Mouse (Mus musculus) ES-E14 (cell line): ENCODE measurements around the gene Pus3. TPM values are rescaled to one million over a fixed set of nuclear protein-coding genes. Genes with fewer than 3 reads are reported as not detected.

Source experiments
- DNase-seq: peaks from one replicate; pipeline ENCODE4 v3.0.0-alpha.2; 2013; ENCODE audit warnings: low read depth, low spot score
- H3K27ac ChIP-seq: 2 replicates; pipeline ENCODE4 v1.5.1; 2012; ENCODE audit warnings: low read depth, mild to moderate bottlenecking, low read length, moderate library complexity, mixed read lengths; ENCODE audit not compliant: poor library complexity, insufficient read depth, severe bottlenecking
- H3K36me3 ChIP-seq: 2 replicates; pipeline ENCODE4 v1.6.1; 2012; ENCODE audit warnings: mild to moderate bottlenecking, low read length, moderate library complexity, mixed read lengths; ENCODE audit not compliant: control insufficient read depth, poor library complexity, insufficient read depth, severe bottlenecking
- H3K4me1 ChIP-seq, 2 experiments: fragments of 150-350 bp in 1 of 2; sonication (generic) in 1 of 2; 2 replicates each; pipeline ENCODE4 v1.6.1; 2012; ENCODE audit warnings: low read length in 2 of 2, mild to moderate bottlenecking in 1 of 2, mixed read lengths in 1 of 2; ENCODE audit not compliant: control insufficient read depth in 2 of 2, insufficient read depth in 2 of 2, poor library complexity in 1 of 2
- H3K4me3 ChIP-seq, 2 experiments: fragments of 150-350 bp in 1 of 2; sonication (generic) in 1 of 2; 2 replicates each; pipeline ENCODE4 v1.5.1; 2012; ENCODE audit warnings: low read length in 2 of 2, low read depth in 1 of 2, mild to moderate bottlenecking in 1 of 2, mixed read lengths in 1 of 2; ENCODE audit not compliant: insufficient read depth in 1 of 2, poor library complexity in 1 of 2, severe bottlenecking in 1 of 2
- H3K9ac ChIP-seq: 2 replicates; pipeline ENCODE4 v1.6.1; 2012; ENCODE audit warnings: low read depth, mild to moderate bottlenecking, low read length, mixed read lengths; ENCODE audit not compliant: poor library complexity, insufficient read depth, severe bottlenecking
- H3K9me3 ChIP-seq: fragments of 150-350 bp; sonication (generic); 2 replicates; pipeline ENCODE4 v1.6.1; 2012; ENCODE audit warnings: low read depth, mild to moderate bottlenecking, low read length; ENCODE audit not compliant: control insufficient read depth, insufficient read depth
- CHD2 ChIP-seq: IDR thresholded peaks from 2 replicates; pipeline ENCODE4 v1.6.1; 2014; ENCODE audit warnings: mild to moderate bottlenecking, low read depth, low read length, inconsistent platforms
- HCFC1 ChIP-seq: IDR thresholded peaks from 2 replicates; pipeline ENCODE4 v1.6.1; 2012; ENCODE audit warnings: low read length, inconsistent platforms, borderline replicate concordance; ENCODE audit not compliant: insufficient read depth
- MAFK ChIP-seq: IDR thresholded peaks from 2 replicates; pipeline ENCODE4 v1.6.1; 2014; ENCODE audit warnings: mild to moderate bottlenecking, low read depth, low read length, inconsistent platforms; ENCODE audit not compliant: insufficient read depth
- ZC3H11A ChIP-seq: IDR thresholded peaks from 2 replicates; pipeline ENCODE4 v1.6.1; 2012; ENCODE audit warnings: low read depth, mild to moderate bottlenecking, inconsistent platforms, low read length, borderline replicate concordance
- ZNF384 ChIP-seq: IDR thresholded peaks from 2 replicates; pipeline ENCODE4 v1.6.1; 2012; ENCODE audit warnings: low read depth, low read length, inconsistent platforms
- in situ Hi-C, 2 experiments: fragments of 600-800 bp; cut with MboI; formaldehyde crosslinking; loops; one replicate each; pipeline ENCODE4 v1.15.1; 2025; ENCODE audit warnings: low sequenced_read_pairs in 2 of 2, inconsistent platforms in 1 of 2; ENCODE audit not compliant: unreplicated experiment in 2 of 2
- total RNA-seq: library from RNA; depleted of rRNA; stranded (reverse); fragments of 300-350 nt; gene quantifications from 2 replicates; pipeline ENCODE4 v1.2.3, GENCODE M21; 2012

The Pus3 gene
- total RNA-seq, 1 experiment, result 25.6 TPM

- in situ Hi-C loops, result no loop called here
- peak overlapping the region; percentile 42; the same call in 1 of the 2 replicates for H3K9ac ChIP-seq
- H3K4me1 ChIP-seq, result peaks cover 0 to 3% of the 10 kb centered on the region in 2 experiments; a peak in 1 of 4 replicates
- no peaks in the 10 kb centered on the region for H3K36me3 ChIP-seq
- H3K9me3 ChIP-seq, result no peaks in the 10 kb centered on the region
- TF ChIP-seq ZNF384 (no peak), ZC3H11A (no peak), MAFK (no peak)
- H3K4me3 ChIP-seq, result peak overlapping the region; percentile 56 to 68; a peak in 3 of 4 replicates
- DNase-seq, result no peak
- H3K27ac ChIP-seq, result no peak overlapping the region
These were observed 16.0 kb downstream of the Pus3 start for GRCm38 (mm10) chr9:35574416-35574815.

DNA sequence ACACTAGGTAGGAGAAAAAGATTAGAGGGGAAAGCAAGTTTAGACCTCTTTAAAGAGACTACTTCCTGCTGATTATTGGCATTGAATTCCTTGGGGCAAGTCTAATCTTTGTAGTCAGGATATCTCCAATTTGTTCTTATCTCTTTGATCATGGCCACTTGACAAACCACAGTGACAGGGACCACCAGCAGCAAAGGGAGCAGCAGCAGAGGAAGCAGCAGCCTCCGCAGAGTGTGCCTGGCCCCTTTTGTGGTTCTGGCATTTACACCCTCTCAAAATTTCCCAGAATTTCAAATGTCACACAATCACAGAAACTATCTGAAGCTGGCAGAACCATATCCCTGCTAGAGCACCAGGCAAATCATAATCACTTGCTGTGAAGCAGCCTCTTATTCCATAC lies 29.3 kb downstream of the Pus3 start:
- Histone ChIP-seq H3K27ac (no peak overlapping the region), H3K36me3 (no peaks in the 10 kb centered on the region), H3K9me3 (no peaks in the 10 kb centered on the region), H3K4me3 (no peak overlapping the region), H3K9ac (no peak overlapping the region), H3K4me1 (no peaks in the 10 kb centered on the region)
- in situ Hi-C loops, result no loop called here
- TF ChIP-seq ZNF384 (no peak), MAFK (no peak), ZC3H11A (no peak), HCFC1 (no peak), CHD2 (no peak)
- DNase-seq, result no peak

DNA sequence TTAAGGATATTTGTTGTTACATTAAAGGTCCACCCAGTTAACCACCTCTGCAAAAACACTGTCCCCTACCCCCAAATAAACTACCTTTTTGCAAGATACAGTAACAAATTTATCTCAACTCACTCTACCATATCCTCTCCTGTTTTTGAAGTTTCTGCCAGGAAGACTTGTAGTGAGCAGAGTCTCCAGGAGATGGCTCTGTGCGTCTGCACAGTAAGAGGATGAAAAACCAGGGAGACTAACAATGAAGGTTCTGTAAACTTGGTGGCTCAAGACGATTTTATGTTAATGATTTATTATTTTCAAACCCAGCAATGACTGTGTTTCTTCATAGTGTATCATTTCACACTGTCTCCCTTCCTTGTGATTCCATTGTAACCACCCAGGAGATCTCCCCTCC lies 34.5 kb downstream of the Pus3 start:
- H3K4me1 ChIP-seq, result no peaks in the 10 kb centered on the region
- no peaks in the 10 kb centered on the region for H3K9me3 ChIP-seq
- no peak overlapping the region for H3K9ac ChIP-seq
- no peak overlapping the region for H3K4me3 ChIP-seq
- no peaks in the 10 kb centered on the region for H3K36me3 ChIP-seq
- no peak overlapping the region for H3K27ac ChIP-seq
- DNase-seq, result no peak
- TF ChIP-seq CHD2 (no peak), ZC3H11A (peak; percentile 35; the same call in 1 of the 2 replicates)
- in situ Hi-C loops, result no loop called here

GRCm38 (mm10) chr9:35607647-35608405 lies 49.4 kb downstream of the Pus3 start:
- H3K4me3 ChIP-seq, result no peak overlapping the region
- H3K4me1 ChIP-seq, result no peaks in the 10 kb centered on the region
- in situ Hi-C loops, result no loop called here
- no peaks in the 10 kb centered on the region for H3K9me3 ChIP-seq
- TF ChIP-seq HCFC1, result no peak
- no peak for TF ChIP-seq ZC3H11A
- TF ChIP-seq MAFK, result no peak
- TF ChIP-seq CHD2, result no peak
- TF ChIP-seq ZNF384, result no peak
- H3K27ac ChIP-seq, result no peak overlapping the region
- H3K9ac ChIP-seq, result no peak overlapping the region
- DNase-seq, result no peak
- no peaks in the 10 kb centered on the region for H3K36me3 ChIP-seq

GRCm38 (mm10) chr9:35611841-35612240 lies 53.4 kb downstream of the Pus3 start, which contains the start of gene Pate4:
Gene Pate4 (minus strand): TSS chr9:35611941.
- Histone ChIP-seq H3K36me3 (no peaks in the 10 kb centered on the region), H3K4me3 (no peak within 1 kb of the TSS), H3K27ac (no peak within 1 kb of the TSS), H3K9me3 (no peaks in the 10 kb centered on the region), H3K4me1 (no peaks in the 10 kb centered on the region), H3K9ac (no peak within 1 kb of the TSS)
- TF ChIP-seq HCFC1, result no peak
- TF ChIP-seq MAFK, result no peak
- TF ChIP-seq CHD2, result no peak
- no peak for TF ChIP-seq ZC3H11A
- no peak for TF ChIP-seq ZNF384
- DNase-seq, result no peak
- in situ Hi-C loops, result no loop called here
